Mouse (Mus musculus): ENCODE results near the gene Mtmr12.
"Not testable (repeated sequence)": the region's sequence is repeated elsewhere in the genome, so short reads cannot be mapped to it uniquely, and the experiment has no call there.

The Mtmr12 gene

DNA sequence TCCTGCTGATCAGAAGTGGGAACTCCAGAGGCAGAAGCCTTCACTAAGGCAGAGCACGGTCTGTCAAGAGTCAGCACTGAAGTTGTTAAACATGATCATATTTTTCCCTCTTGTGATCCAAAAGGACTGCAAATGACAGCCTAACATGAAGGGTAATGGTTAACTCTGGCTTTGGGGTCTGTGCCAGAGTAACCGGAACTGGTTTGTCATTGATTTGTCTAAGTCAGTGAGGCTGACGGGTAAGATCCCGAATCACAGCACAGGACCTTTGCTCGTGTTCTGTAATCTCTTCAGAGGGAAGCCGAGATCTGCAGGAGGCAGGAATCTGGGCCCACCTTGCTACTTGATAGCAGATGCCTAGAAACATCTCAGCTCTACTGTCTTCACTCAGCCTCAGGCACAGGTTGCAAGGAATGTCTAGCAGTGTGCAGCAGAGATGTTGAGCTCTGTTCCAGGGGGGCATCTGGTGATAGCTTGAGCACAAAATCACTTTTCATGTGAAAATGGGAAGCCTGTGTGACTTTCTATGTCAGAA is 2.8 kb downstream of the Mtmr12 start:
- in situ Hi-C loops (cut with MboI, MseI), result loop anchor here (10.0 kb wide), 1 partner anchor 117 kb away; the partner anchor contains the start of genes 1810049J17Rik and Golph3

DNA sequence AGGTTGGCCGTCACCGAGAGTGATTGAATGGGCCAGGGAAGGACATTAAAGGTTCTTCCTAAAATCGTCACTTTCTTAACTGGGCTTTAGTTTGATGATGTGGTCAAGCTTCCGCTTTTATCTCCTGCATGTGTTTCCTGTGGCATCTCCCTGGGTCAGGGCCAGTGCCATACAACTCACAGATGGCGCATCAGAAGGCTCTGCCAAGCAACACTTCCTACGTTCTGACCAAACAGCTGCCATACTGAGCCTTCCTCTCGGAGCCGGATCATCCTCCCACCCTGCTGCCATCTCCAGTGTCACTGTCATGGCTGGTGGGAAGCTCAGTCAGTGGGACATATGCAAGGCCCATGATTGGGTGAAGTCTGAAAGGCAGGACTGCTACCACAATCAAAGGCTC is 6.7 kb downstream of the Mtmr12 start:
- in situ Hi-C loops (cut with MboI, MseI), result no loop called here

GRCm38 (mm10) chr15:12212266-12212665 is 7.4 kb downstream of the Mtmr12 start:
- in situ Hi-C loops (cut with MboI, MseI), result no loop called here

DNA sequence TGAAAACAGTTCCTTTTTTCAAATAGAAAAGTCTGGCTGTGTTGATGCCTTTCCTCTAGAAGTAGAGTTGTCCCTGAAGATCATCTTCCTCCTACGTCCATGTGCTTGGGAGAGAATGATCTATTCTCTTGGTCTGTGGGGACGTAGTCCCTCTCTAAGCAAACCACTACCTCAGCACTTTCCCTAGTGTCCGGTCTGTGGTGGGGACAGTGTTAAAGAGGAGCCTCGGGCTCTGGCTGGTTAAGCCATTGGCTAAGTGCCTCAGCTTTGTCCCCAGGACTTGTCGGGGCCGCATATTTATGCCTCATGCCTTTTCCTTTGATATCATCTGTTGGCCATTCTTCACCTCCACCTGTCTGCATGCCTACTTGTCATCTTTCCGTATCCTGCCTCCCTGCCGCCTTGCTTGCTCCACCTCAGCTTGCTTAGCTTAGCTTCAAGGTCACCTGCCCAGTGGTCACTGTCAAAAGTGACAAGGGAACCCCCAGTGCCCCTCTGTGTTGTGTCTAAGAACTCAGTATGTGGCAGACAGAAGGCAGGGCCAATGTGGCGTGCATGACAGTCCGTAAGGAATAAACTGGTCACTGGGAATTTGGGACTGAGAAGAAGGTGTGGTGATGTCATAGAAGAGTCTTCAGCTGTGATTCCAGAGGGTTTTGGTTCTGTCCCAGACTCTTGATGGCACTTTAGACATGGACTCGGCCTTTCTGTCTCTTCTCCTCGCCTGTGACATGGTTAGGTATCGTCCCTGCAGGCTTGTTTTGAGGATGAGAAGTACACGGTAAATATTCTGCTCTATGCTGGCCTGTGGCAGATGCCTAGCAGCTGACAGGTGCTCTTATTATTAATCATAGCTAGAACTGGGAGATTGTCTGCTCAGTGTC is 9.9 kb downstream of the Mtmr12 start:
- in situ Hi-C loops (cut with MboI, MseI), result no loop called here

- in situ Hi-C loops (cut with MboI, MseI), result no loop called here
Measured at GRCm38 (mm10) chr15:12215415-12215718, 10.5 kb downstream of the Mtmr12 start.

DNA sequence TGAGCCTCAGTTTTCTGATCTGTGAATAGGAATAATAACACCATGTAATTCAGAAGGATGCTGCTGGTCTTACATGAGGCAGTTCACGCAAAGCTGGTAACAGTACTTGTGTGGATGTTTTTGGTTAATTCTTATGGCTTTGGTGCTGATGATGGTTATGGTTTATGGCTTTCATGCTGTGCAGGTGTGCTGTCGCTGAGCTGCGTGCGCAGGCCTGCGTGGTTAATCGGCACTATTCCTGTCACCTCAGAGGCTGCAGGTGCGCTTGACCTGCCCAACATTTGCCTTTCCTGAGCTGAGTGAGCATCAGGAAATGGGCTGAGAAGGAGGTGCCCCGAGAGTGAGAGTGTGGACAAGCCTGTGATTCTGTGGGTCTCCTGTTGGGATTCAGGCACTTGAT is 11.3 kb downstream of the Mtmr12 start:
- in situ Hi-C loops (cut with MboI, MseI), result no loop called here

GRCm38 (mm10) chr15:12216798-12217197 is 12.0 kb downstream of the Mtmr12 start:
- in situ Hi-C loops (cut with MboI, MseI), result no loop called here

DNA sequence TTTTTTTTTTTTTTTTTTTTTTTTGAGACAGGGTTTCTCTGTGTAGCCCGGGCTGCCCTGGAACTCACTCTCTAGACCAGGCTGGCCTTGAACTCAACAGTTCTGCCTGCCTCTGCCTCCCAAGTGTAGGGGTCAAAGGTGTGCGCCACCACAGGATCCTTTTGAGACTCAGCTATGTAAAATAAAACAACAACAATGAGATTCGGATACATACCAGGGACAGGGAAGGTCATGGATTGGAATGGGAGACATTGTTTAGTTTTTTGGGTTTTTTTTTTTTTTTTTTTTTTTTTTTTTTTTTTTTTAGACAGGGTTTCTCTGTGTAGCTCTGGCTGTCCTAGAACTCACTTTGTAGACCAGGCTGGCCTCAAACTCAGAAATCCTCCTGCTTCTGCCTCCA is 12.5 kb downstream of the Mtmr12 start:
- in situ Hi-C loops (cut with MboI, MseI), result not testable (repeated sequence)

DNA sequence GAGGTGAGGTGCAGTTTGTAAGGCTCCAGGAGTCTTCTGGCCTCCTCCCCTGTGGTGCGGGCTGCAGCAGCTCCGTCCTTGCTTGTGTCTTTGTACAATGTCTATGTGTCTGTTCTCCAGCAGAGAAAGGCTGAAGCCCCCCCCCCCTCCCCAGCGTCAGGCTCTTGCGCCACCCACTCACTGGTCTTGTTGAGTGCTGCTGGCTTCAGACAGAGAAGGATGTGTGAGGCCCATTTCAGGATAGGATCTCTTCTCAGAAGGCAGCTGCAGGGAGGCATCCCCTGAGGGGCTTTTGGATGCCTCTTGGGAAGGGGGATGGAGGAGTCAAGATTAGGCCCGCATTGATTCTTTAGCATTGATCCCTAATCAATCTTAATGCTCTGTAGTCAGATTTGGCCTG is 13.0 kb downstream of the Mtmr12 start:
- in situ Hi-C loops (cut with MboI, MseI), result no loop called here

DNA sequence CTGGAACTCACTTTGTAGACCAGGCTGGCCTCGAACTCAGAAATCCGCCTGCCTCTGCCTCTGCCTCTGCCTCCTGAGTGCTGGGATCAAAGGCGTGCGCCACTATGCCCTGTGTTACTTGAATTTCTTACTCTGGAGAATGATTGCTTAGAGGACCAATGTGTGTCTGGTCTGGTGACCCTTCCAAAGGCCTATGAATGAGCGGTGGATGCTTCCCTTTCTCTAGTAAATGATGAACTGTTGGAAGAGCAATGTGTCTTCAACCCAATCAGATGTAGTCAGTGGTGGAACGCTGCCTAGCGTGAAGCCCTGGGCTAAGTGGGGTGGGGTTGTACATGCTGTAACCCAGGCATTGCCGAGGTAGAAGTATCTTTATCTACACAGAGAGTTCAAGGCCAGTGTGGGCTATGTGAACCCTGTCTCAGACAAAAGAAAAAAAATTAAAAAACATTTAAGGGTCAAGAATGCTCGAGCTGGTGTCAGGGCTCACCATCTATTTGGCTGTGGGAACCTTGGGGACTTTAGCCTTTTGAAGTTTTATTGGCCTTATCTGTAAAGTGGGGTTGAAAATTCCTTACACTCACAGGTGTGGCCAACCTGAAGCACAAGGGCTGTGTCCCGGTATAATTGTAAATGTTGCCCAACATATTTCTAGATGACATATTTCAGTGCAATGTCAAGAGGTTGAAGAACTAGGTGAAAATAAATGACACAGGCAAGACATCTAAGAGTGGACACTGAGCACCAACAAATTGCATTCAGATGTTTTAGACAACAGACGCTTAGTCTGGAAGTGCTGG is 14.0 kb downstream of the Mtmr12 start:
- in situ Hi-C loops (cut with MboI, MseI), result no loop called here

DNA sequence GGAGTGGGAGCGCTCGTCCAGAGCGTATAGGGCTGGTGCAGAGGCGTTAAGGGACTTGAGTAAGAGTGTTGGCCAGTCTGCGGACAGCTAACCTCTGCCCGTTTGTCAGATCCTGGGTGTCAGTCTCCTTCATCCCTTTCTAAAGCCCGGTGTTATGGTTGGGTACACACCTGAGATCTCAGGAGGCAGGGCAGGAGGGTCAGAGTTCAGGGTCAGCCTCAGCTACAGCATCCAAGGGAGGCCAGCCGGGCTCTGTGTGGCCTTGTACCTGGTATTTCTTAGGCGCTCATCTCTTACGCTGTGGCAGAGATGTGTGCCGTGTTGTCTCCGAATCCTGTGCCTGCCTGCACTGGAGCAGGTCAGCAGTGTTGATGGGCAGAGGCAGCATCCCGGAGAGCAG is 16.3 kb downstream of the Mtmr12 start:
- in situ Hi-C loops (cut with MboI, MseI), result no loop called here

- in situ Hi-C loops (cut with MboI, MseI), result no loop called here
Measured at GRCm38 (mm10) chr15:12222564-12223302, 17.9 kb downstream of the Mtmr12 start.

DNA sequence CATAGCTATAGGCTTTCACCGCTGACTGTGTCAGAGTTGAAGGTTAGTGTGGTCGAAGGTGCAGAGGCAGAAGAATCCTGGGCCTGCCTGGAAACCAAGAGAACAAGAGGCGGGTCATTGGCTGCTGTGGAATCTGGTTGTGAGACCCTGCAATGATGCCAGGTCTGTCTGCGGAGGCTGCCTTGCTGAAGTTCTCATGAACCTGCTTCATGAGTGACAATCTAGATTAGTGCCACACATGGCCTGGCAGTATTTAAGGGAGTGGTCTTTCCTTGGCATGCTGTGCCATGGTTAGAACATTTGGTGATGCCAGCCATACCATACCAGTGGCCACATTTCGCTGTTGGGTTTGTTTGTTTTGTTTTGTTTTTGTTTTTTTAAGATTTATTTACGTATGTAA is 18.6 kb downstream of the Mtmr12 start:
- in situ Hi-C loops (cut with MboI, MseI), result no loop called here

DNA sequence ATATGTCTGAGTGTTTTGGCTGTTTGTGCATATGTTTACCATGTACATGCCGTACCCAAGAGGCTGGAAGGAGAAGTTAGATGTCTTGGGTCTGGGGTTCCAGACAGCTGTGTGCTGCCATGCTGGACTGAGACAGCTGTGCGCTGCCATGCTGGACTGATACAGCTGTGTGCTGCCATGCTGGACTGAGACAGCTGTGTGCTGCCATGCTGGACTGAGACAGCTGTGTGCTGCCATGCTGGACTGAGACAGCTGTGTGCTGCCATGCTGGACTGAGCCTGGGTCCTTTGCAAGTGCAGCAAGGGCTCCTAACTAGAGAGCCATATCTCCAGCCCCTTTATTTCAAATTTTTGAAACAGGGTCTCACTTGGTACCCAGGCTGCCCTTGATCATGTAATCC is 19.4 kb downstream of the Mtmr12 start:
- in situ Hi-C loops (cut with MboI, MseI), result no loop called here

DNA sequence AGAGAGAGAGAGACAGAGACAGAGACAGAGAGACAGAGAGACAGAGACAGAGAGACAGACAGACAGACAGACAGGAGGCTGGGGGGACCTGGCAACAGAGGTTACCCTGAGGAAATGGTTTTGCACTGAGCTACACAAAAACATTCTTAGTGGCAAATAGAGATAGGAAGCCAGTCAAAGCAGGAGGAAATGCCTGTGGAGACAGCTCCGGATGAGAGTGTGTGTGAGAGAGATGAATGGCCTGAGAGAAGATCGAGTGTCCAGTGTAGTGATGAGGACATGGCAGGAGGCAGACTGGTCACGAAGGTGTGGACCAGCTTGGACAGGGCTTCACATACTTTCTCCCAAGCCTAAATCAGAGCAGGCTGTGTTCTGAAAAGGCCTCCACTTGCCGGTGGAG is 20.2 kb downstream of the Mtmr12 start:
- in situ Hi-C loops (cut with MboI, MseI), result no loop called here

DNA sequence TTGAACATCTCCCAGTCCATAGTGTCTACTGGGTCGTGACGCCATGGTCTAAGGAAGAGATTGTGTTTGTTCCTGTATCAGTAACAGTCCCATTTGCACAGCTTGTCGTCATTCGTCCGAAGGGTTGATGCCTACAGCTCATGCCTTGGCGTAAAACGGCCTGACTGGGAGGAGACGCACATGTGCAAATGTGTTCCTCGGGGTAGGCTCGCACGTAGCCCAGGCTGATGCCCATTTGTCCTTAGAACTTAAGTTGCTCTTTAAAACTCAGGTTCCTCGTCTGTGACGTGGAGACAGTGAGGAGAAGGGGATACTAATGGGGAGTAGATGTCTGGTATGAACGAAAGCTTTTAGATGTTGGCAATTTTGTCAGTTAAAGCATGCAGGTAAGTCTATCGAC is 22.1 kb downstream of the Mtmr12 start:
- in situ Hi-C loops (cut with MboI, MseI), result no loop called here

DNA sequence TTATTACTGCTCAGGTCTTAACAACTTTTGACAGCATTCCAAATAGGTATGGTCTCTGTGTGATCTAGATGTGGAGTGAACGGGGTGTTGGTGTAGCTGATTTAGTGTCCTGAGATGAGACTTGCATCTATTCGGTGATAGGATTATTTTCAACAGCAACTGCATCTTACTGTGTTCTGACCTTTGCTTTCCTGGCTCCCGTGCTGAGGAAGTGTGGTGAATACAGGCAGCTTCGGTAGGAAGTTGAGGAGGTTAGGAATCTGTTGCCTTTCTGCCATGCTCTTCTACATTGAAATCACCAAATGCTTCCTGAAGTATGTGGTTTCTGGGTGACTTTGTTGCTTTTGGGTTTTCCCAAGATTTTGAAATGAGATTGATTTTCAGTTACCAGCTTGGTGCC is 22.5 kb downstream of the Mtmr12 start:
- in situ Hi-C loops (cut with MboI, MseI), result no loop called here

DNA sequence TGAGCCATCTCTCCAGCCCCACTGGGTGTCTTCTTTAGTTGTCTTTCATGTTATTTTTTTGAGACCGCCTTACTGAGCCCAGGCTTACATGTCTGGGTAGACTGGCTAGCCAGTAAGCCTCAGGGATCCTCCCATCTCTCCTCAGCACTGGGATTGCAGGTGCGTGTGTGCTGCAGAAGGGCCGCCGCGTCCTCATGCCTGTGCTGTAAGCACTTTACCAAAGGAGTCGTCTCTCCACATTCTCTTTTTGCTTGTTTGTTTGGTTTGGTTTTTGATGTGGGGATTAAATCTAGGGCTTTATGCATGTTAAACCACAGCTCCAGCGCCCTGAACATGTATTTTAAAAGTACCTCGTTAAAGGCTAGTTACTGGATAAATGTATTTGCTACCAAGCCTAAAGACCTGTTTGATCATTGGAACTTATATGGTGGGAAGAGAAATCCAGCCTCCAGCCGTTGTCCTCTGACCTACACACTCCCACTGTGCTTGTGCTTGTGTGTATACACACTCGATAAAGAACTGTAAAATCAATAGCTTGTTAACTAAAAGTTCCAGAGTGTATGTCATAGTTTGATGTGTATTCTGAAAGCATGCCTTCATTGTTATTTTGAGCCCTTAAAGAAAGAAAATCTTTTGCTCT is 24.9 kb downstream of the Mtmr12 start:
- in situ Hi-C loops (cut with MboI, MseI), result no loop called here

GRCm38 (mm10) chr15:12230243-12230935 is 25.6 kb downstream of the Mtmr12 start:
- in situ Hi-C loops (cut with MboI, MseI), result no loop called here

DNA sequence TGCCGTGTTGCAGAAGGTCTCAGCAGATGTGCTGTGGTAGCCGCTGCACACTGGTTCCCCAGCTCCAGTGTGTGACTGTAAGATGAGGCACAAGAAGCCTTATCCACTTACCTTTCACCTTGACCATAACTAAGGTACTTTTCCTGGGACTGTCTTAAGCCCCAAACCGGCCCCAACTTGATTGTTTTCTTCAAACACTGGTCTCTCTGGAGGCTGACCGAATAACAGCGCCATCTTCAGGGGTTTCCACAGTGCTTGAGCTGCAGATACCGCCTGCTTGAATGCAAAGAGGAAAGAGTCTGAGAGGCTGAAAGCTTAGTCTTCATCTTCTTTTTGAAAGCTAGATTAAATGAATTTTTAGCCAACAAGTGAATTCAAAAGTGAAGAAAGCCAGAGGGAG is 26.6 kb downstream of the Mtmr12 start:
- in situ Hi-C loops (cut with MboI, MseI), result no loop called here

- in situ Hi-C loops (cut with MboI, MseI), result no loop called here
Measured at GRCm38 (mm10) chr15:12232429-12232828, 27.6 kb downstream of the Mtmr12 start.
